Mouse (Mus musculus) adrenal gland, adult (tissue): ENCODE results near the gene Adipor2.
A peak's percentile ranks its signal among the peaks of the same experiment; 100 is the strongest.

Experiments used
- DNase-seq, 2 experiments: peaks; one replicate each; pipeline ENCODE4 v3.0.0; 2022 to 2023; ENCODE audit warnings: low spot score in 1 of 2; ENCODE audit not compliant: inconsistent age in 2 of 2

Adipor2 gene

GRCm38 (mm10) chr6:119421001-119421400 is 3.5 kb upstream of the Adipor2 start:
- DNase-seq: peak in 1 of 2 experiments; percentile 70

- no peak for DNase-seq
These were observed 2.9 kb upstream of the Adipor2 start for GRCm38 (mm10) chr6:119420357-119420756.

DNA sequence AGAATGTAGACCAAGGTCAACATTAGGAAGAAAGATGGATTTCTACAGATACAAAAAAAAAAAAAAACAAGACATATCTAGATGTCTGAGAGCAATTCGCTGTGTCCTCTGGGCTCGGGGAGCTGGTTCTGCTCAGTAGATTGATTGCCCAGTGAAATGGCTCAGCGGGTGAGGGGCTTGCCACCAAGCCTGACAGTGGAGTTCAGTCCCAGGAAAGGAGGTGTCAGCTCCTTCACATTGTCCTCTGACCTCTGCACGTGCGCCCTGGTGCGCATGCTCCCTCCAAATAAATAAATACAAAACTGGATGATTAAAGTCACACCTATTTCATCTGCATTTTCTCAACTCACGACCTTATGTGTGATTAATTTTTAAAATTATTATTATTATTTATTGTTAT is 1.9 kb upstream of the Adipor2 start:
- no peak for DNase-seq

- DNase-seq: peak; percentile 48 to 89
These were observed 1.1 kb upstream of the Adipor2 start for GRCm38 (mm10) chr6:119418392-119419251.

DNA sequence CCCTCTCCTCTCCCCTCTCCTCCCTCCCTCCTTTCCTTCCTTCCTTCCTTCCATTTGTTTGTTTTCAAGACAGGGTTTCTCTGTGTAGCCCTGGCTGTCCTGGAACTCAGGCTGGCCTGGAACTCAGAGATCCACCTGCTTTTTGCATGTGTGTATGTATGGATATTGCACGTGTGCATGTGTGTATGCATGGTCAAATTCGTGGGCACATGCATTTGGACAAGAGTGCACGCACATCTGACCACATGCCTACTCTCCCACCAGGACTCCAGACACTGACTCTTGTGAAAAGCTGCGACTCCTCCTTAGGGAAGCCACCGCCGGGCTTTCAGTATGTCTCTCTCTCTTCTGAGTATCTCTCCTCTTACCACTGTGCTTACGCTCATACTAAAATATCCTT is 317 bp upstream of the Adipor2 start:
- no peak for DNase-seq

- DNase-seq: no peak
These were observed 861 bp downstream of the Adipor2 start for GRCm38 (mm10) chr6:119416643-119417042.

DNA sequence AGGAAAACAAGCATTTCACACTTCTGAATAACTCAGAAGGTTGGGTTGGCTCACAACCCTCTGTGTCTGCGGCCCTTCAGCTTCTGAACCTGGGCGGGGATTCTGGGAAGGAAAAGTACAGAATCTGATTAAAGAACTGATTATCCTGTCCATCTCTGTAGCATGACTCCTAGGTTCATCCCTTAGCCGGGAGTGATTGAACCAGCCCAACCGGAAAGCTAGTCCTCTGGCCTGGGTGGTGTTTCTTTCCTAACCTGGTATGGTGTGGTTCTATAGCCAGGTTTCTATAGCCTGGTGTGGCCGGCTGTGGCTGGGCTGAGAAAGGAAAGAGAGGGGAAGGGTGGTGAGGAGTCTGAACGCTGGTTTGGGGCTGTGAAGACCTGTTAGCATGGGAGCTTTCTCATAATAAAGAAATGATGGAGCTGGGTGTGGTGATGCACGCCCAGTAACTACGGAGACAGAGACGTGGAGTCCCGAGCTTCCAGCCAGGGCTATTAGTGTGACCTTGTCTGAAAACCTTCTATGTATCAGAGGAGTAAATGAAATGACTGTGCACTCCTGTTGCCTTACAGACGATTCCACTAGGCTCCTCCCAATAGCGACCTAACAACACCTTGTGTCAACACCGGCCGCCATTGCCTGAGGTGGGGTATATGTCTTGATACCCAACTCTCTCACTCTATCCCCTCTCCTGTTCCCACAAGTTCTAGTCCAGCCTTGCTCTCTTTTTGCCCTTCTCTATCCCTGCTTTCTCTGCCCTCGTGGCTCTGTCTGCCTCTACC is 3.1 kb downstream of the Adipor2 start:
- DNase-seq: peak in 1 of 2 experiments; percentile 30

- no peak for DNase-seq
These were observed 4.9 kb downstream of the Adipor2 start for GRCm38 (mm10) chr6:119412588-119412987.

DNA sequence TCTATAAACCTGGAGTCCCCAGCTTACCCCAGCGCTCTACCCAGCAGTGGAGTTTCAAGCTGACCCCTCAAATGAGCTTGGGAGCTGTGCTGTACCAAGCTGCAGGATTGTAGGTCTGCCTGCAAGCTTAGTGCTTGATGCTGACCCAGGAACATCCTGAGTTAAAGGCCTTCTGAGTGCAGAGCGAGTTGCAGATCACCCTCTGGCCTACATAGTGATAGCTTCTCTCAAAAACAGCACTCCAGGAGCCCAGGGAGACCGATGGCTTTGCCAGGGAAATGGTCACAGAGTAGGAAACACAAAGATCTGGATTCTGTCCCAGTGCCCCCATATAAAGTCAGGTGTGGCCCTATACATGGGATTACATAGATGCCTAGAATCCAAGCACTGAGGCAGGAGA is 6.0 kb downstream of the Adipor2 start:
- DNase-seq: no peak

- peak; percentile 42 to 90 for DNase-seq
These were observed 7.7 kb downstream of the Adipor2 start for GRCm38 (mm10) chr6:119409766-119410165.

- no peak for DNase-seq
These were observed 8.9 kb downstream of the Adipor2 start for GRCm38 (mm10) chr6:119408582-119408981.

GRCm38 (mm10) chr6:119407818-119408217 is 9.7 kb downstream of the Adipor2 start:
- DNase-seq: no peak

DNA sequence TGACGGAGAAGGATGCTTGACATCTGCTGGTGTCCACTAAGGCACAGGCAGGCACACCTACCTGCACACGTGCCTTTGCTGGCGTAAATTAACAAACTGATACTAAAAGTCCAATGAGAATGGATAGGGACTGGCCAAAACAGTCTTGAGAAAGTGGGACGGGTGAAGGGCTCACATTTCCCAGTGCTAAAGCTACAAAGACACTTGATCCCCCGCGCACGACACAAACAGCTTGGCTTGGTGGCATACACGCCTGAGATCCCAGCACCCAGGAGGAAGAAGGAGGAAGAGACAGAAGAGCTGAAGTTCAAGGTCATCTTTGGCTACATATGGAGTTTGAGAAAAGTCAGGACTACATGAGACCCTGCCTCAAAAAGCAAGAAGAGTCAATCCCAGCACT is 11.0 kb downstream of the Adipor2 start:
- DNase-seq: no peak

GRCm38 (mm10) chr6:119405310-119405709 is 12.2 kb downstream of the Adipor2 start:
- DNase-seq: peak; percentile 49 to 83

DNA sequence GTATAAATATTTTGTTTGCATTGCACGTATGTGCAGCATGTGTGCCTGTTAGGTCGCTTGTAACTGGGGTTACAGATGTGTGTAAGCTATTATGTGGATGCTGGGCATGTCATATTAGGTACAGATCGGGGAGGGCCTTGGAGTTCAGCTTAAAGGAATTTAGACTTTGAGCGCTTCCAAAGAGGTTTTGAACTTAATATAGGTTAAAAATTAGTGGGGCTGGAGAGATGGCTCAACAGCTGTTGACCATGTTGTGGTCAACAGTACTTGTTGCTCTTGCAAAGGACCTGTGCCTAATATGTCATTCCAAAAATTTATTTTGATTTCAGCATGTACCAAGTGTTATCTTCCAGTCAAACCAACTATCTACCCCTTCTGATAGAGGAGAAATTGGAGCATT is 12.7 kb downstream of the Adipor2 start:
- DNase-seq: no peak

- DNase-seq: no peak
These were observed 14.5 kb downstream of the Adipor2 start for GRCm38 (mm10) chr6:119402976-119403375.

DNA sequence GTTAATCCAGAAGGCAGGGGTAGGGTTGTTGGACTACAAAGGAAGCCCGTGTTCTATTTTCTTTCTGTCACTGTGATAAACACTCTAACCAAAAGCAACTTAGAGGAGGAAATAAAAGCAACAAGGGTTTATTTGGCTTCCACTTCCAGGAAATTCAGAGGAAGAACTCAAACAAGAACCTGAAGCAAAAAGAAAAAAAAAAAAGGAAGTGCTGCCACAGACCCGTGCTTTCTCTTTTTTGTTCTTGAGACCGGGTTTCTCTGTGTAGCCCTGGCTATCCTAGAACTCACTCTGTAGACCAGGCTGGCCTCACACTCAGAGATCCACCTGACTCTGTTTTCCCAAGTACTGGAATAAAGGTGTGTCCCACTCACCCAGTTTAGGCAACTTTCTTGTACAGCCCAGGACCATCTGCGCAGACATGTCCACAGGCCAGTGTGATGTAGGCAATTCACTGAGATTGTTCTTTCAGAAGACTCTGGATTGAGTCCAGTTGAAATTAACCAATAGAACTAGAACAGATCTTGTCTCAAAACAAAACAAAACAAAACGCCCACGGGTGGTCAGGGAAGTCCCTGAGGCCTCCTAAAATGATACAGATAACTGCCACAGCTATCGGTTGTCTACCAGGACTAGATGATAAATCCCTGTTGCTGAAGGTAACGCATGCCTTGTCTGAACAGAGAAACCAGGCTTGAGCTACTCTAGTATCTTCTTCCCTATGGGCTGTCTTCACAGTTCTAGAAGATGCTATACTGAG is 15.8 kb downstream of the Adipor2 start:
- DNase-seq: no peak

DNA sequence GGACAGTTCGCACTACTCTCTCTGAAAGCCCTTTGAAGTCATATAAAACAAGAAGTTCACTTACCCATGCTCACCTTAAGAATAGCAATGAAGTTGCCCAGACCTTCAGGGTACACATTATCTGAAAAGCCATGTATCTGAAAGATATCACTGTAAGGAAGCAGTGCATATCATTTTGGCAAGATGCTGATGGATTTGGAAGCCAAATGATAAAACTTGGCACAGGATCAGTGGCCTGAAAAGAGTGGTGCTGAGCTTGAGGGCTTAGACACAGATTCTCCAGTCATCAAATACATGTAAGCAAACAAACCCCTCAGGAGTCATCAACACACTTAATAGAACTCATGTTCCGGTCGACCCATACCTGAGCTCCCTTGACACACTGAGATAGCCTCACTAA is 16.9 kb downstream of the Adipor2 start:
- no peak for DNase-seq

GRCm38 (mm10) chr6:119399371-119399770 is 18.1 kb downstream of the Adipor2 start:
- DNase-seq: peak in 1 of 2 experiments; percentile 80

- peak; percentile 90 to 95 for DNase-seq
These were observed 21.2 kb downstream of the Adipor2 start for GRCm38 (mm10) chr6:119396309-119396634.
